Mouse (Mus musculus) midbrain, postnatal 0 days (tissue): ENCODE measurements around the gene Nrp1. TPM values are rescaled to one million over a fixed set of nuclear protein-coding genes. Genes with fewer than 3 reads are reported as not detected.

ENCODE experiments used
- ATAC-seq: fragments of 200-750 bp; cut with Nextera tagmentation; 2 replicates; pipeline ENCODE4 v1.8.0; 2017; ENCODE audit warnings: moderate number of reproducible peaks, mild to moderate bottlenecking, moderate TSS enrichment, moderate library complexity; ENCODE audit not compliant: low FRiP score
- DNase-seq: peaks from one replicate; pipeline ENCODE4 v3.0.0-alpha.2; 2015; ENCODE audit warnings: low spot score
- H3K27ac ChIP-seq: fragments of 300-500 bp; sonication (generic); 2 replicates; pipeline ENCODE4 v1.5.1; 2014; ENCODE audit warnings: low read depth, mild to moderate bottlenecking, low read length, mixed read lengths
- H3K27me3 ChIP-seq: fragments of 300-500 bp; sonication (generic); 2 replicates; pipeline ENCODE4 v1.6.1; 2014; ENCODE audit warnings: low read length, control low read depth, mixed read lengths; ENCODE audit not compliant: insufficient read depth
- H3K36me3 ChIP-seq: fragments of 300-500 bp; sonication (generic); 2 replicates; pipeline ENCODE4 v1.6.1; 2014; ENCODE audit warnings: low read length, control low read depth, mixed read lengths; ENCODE audit not compliant: insufficient read depth
- H3K4me1 ChIP-seq: fragments of 300-500 bp; sonication (generic); 2 replicates; pipeline ENCODE4 v1.6.1; 2014; ENCODE audit warnings: mild to moderate bottlenecking, control low read depth, antibody characterized with exemption, low read length, mixed read lengths; ENCODE audit not compliant: insufficient read depth
- H3K4me2 ChIP-seq: fragments of 300-500 bp; sonication (generic); 2 replicates; pipeline ENCODE4 v1.6.1; 2014; ENCODE audit warnings: low read depth, mild to moderate bottlenecking, low read length, mixed read lengths; ENCODE audit not compliant: poor library complexity, severe bottlenecking
- H3K4me3 ChIP-seq: fragments of 300-500 bp; sonication (generic); 2 replicates; pipeline ENCODE4 v1.5.1; 2014; ENCODE audit warnings: low read depth, mild to moderate bottlenecking, low read length, moderate library complexity
- H3K9ac ChIP-seq: fragments of 300-500 bp; sonication (generic); replicated peaks from 2 replicates; pipeline ENCODE4 v1.6.1; 2014; ENCODE audit warnings: mild to moderate bottlenecking, low read length, moderate library complexity, mixed read lengths; ENCODE audit not compliant: poor library complexity, severe bottlenecking
- H3K9me3 ChIP-seq: fragments of 300-500 bp; sonication (generic); 2 replicates; pipeline ENCODE4 v1.6.1; 2016; ENCODE audit warnings: low read length, control low read depth
- CTCF ChIP-seq: IDR thresholded peaks from 2 replicates; pipeline ENCODE4 v1.5.1; 2016; ENCODE audit warnings: antibody characterized with exemption, mild to moderate bottlenecking
- WGBS: fragments of 180-500 bp; shearing (Covaris S2); extraction: QIAGEN DNeasy Blood & Tissue Kit; methylation state at CpG from one replicate; pipeline ENCODE4 v1.1.7; 2014; 5-methylcytosine and 5-hydroxymethylcytosine counted together
- polyA plus RNA-seq: library from polyadenylated mRNA; unstranded; fragments of >200 nt; fragmentation: Nextera tagmentation; extraction: Ambion mirVana; gene quantifications from 2 replicates; pipeline ENCODE4 v1.2.1, GENCODE M21; 2015
- total RNA-seq: library from RNA; depleted of rRNA; stranded (reverse); fragments of >200 nt; gene quantifications from 2 replicates; pipeline ENCODE4 v1.2.3, GENCODE M21; 2014

The Nrp1 gene
- total and polyA plus RNA-seq, 2 experiments from 2014 or later = 57.9 to 59.3 TPM

DNA sequence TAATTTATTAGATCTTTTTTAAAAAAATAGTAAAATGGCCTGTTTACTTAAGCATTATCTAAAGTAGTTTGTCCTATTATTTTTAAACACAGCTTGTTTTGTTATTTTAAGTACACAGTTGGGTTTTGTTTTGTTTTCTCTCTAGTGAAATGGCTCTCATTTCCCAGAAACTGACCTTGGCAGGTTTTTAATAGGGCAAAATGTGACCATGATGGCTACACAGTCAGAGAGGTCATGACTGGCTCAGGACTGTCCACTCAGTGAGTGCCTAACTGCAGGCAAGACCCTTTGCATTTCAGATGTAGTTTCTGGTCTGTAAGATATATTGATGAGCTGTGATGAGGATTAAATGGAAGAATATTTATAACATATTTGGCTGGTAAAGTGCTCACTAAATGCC is 104.8 kb downstream of the Nrp1 start:
- no peaks in the 10 kb centered on the region for H3K9me3 ChIP-seq
- H3K27ac ChIP-seq = no peak overlapping the region
- peaks cover 11% of the 10 kb centered on the region; the same call in 1 of the 2 replicates for H3K36me3 ChIP-seq
- H3K4me3 ChIP-seq = no peak overlapping the region
- H3K4me2 ChIP-seq = no peak overlapping the region
- H3K4me1 ChIP-seq = no peaks in the 10 kb centered on the region
- no peaks in the 10 kb centered on the region for H3K27me3 ChIP-seq
- DNase-seq = no peak
- no peak for ATAC-seq
- H3K9ac ChIP-seq = no peak overlapping the region
- no peak for TF ChIP-seq CTCF

DNA sequence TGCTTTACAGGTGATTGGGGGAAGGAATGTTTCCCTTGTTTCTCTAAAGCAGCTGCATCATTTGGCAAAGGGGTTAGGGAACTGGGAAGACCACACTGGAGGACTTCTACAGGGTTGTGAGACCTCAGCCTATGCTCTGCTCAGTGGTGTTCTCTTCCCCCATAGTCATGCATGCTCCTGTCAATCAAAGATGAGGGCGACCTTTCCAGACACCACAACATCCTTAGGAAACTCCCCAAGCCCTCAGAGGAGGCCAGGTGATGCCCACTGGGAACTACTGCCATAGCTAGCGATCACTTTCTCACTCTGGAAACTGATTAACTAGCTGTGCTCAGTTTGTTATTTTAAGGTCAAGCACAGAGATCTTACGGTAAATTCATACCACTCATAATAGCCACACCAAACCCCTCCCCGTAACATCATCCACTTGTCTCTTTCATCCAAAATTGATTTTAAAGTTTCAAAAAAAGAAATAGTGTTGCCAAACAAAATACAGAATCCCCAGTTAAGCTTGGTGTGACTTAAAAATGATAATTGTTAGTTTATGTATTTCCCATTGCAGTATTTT is 105.7 kb downstream of the Nrp1 start:
- Histone ChIP-seq H3K27ac (no peak overlapping the region), H3K36me3 (peaks cover 15% of the 10 kb centered on the region; the same call in 1 of the 2 replicates), H3K4me2 (no peak overlapping the region), H3K9me3 (no peaks in the 10 kb centered on the region), H3K9ac (no peak overlapping the region), H3K4me1 (no peaks in the 10 kb centered on the region), H3K4me3 (no peak overlapping the region), H3K27me3 (no peaks in the 10 kb centered on the region)
- DNase-seq (no peak), ATAC-seq (no peak)
- 88% methylated on average over 4 of the region's 4 CpGs for WGBS
- no peak for TF ChIP-seq CTCF

DNA sequence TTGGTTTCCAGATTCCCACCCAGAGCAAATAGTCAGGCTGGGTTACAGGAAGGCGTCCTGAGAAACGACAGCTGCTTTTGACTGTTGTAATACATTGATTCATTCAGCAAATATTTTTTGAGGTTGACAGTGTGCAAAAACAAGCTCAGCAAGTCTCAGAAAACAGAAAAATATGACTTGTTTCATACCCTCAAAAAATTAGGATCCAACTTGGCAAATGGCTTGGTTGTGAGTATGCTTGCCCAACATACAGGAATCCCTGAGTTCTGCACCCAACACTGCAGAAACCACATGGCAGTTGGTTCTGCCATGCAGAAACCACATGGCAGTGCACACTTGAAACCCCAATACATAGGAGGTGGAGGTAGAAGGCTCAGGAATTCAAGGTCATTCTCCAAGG is 107.1 kb downstream of the Nrp1 start:
- WGBS = 90% methylated on average over 2 of the region's 2 CpGs
- no peak for TF ChIP-seq CTCF
- no peak for ATAC-seq

DNA sequence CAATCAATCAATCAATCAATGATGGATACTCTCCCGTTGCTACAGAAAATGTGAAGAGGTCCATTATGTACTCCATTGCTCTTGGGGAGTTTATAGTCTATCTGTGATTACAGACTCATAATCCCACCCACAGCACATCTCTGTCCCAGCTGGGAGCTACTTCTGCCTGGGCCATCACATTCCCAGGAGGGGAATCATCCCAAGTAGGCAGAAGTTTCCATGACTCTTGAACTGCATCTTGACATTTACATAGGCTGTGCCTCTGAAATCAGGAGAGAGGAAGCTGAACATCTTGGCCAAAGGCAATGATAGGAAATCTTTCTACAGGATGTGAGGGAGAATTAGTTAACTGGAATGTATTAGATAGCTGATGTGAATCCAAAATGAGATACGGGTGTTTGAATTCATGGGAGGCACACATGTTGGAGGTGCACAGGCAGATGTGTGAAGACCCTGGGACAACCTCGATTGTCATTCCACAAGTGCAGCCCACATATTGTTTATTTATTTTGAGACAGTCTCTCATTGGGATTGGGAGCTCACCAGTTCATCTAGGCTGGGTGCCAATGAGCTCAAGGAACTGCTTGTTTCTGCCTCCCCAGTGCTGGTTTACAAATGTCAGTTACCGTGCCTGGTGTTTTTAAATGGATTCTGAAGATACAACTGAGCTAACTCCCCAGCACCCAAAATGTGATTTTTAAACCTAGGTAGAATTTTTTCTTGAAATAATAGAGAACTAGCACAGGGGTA is 108.5 kb downstream of the Nrp1 start:
- Histone ChIP-seq H3K36me3 (peaks cover 9% of the 10 kb centered on the region; the same call in 1 of the 2 replicates), H3K27me3 (no peaks in the 10 kb centered on the region), H3K9ac (no peak overlapping the region), H3K27ac (no peak overlapping the region), H3K4me3 (no peak overlapping the region), H3K9me3 (no peaks in the 10 kb centered on the region), H3K4me1 (no peaks in the 10 kb centered on the region), H3K4me2 (no peak overlapping the region)
- no peak for TF ChIP-seq CTCF
- WGBS = 76% methylated on average over 4 of the region's 4 CpGs
- ATAC-seq = no peak
- no peak for DNase-seq

More for the DNA sequence above, 107.1 kb downstream of the Nrp1 start:
- peaks cover 16% of the 10 kb centered on the region; the same call in 1 of the 2 replicates for H3K36me3 ChIP-seq
- H3K27me3 ChIP-seq = no peaks in the 10 kb centered on the region
- H3K9ac ChIP-seq = no peak overlapping the region
- H3K27ac ChIP-seq = no peak overlapping the region
- H3K4me1 ChIP-seq = no peaks in the 10 kb centered on the region
- H3K4me2 ChIP-seq = no peak overlapping the region
- DNase-seq = no peak
- H3K9me3 ChIP-seq = no peaks in the 10 kb centered on the region
- no peak overlapping the region for H3K4me3 ChIP-seq

DNA sequence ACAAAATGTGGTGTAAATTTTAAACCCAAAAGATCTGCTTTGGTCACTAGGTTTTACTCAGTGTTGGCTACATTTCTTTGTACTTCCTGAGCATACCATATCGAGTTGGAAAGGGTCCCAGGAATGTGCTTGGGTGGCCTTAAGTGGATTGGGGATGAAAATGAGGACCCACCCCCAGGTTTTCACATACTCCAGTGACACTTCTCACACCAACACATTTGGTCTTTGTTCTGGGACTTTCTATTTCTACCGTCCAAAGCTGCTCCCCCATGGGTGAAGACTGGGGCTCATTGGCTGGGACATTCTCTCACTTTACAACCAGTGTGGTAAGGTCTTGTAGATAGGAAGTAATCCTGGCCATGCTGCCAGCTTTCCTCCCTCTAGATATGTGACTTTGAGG is 111.7 kb downstream of the Nrp1 start:
- no peak overlapping the region for H3K9ac ChIP-seq
- no peak overlapping the region for H3K4me2 ChIP-seq
- H3K27me3 ChIP-seq = no peaks in the 10 kb centered on the region
- no peak for TF ChIP-seq CTCF
- DNase-seq (no peak), ATAC-seq (no peak)
- peaks cover 9% of the 10 kb centered on the region; the same call in 1 of the 2 replicates for H3K36me3 ChIP-seq
- H3K4me1 ChIP-seq = no peaks in the 10 kb centered on the region
- H3K4me3 ChIP-seq = no peak overlapping the region
- WGBS = 69% methylated on average over 2 of the region's 2 CpGs
- H3K27ac ChIP-seq = no peak overlapping the region
- H3K9me3 ChIP-seq = no peaks in the 10 kb centered on the region

GRCm38 (mm10) chr8:128471186-128471585 is 112.8 kb downstream of the Nrp1 start:
- H3K4me2 ChIP-seq = no peak overlapping the region
- DNase-seq = no peak
- H3K9ac ChIP-seq = no peak overlapping the region
- no peak overlapping the region for H3K4me3 ChIP-seq
- TF ChIP-seq CTCF = no peak
- no peaks in the 10 kb centered on the region for H3K27me3 ChIP-seq
- H3K9me3 ChIP-seq = no peaks in the 10 kb centered on the region
- H3K36me3 ChIP-seq = peaks cover 11% of the 10 kb centered on the region; the same call in 1 of the 2 replicates
- no peaks in the 10 kb centered on the region for H3K4me1 ChIP-seq
- ATAC-seq = no peak
- no peak overlapping the region for H3K27ac ChIP-seq
- WGBS = 87% methylated on average over 2 of the region's 2 CpGs
